Mouse (Mus musculus) G1E (cell line): ENCODE results near the gene Rtl5.

Experiments used
- CTCF ChIP-seq: IDR thresholded peaks from 2 replicates; pipeline ENCODE4 v1.5.1; 2012; ENCODE audit warnings: low read depth, low read length, inconsistent platforms, mixed read lengths
- GATA1 ChIP-seq: IDR thresholded peaks from 2 replicates; pipeline ENCODE4 v1.6.1; 2012; ENCODE audit warnings: borderline replicate concordance, low read length, inconsistent platforms, mixed read lengths
- GATA2 ChIP-seq: IDR thresholded peaks from 2 replicates; pipeline ENCODE4 v1.6.1; 2012; ENCODE audit warnings: low read depth, low read length, inconsistent platforms, borderline replicate concordance
- POLR2AphosphoS5 ChIP-seq: IDR thresholded peaks from 2 replicates; pipeline ENCODE4 v1.6.1; 2012; ENCODE audit warnings: low read depth, low read length, inconsistent platforms; ENCODE audit not compliant: insufficient replicate concordance
- TAL1 ChIP-seq: conservative IDR thresholded peaks from 2 replicates; pipeline ENCODE4 v1.6.1; 2012; ENCODE audit warnings: low read depth, low read length, inconsistent platforms, mixed read lengths

DNA sequence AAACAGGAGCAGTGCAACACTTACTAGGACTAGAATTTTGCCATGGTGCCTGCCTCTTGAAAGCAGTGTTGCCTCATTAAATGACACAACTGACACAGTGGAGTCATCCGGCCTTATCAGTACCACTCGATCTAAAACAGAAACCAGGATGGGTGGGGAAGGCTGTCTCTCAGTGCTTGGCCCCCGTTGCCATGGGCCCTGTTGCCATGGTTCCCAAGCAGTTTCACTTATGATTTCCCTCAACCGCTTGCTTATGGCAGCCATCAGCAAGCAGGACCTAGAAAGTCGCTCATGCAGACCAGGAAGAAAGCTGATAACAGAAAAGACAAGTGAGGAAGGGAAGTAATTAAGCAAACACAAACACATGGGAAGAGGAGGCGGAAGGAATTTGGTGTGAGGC lies 39.3 kb downstream of the Rtl5 start:
- TF ChIP-seq CTCF (no peak), GATA1 (no peak), POLR2AphosphoS5 (no peak), GATA2 (no peak), TAL1 (no peak)
